Mouse (Mus musculus): ENCODE results near the gene Clic6. TPM values are rescaled to one million over a fixed set of nuclear protein-coding genes. Genes with fewer than 3 reads are reported as not detected.

Clic6 gene
- 3.2 and 3.6 TPM in 2 replicates for polyA plus RNA-seq (2012; rRNA removed)

DNA sequence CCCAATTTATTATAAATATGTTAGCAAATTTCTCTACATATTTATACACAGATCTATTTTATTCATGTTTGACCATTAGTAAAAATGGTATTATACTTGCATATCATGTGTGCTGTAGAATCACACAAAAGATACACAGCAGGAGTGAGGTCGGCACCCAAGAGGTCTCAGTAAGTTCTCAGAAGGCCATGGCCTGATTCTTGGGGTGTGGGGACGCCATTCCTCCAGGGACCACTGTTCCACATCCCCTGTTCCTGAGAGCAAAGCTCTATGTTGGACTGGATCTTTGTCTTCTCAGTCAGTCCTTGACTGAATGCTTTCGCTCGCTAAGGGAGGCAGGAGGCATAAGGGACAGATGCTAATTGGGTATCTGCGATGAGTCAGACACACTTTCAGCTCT, at the start of gene Clic6:
Clic6 (plus strand) TSS at position 301 of the 400 bp plus-strand sequence.
- TF ChIP-seq POLR2A (IDR thresholded peaks at IDR 0.05; ENCODE audit: low read depth, low read length), result no peak
- TF ChIP-seq CTCF (conservative IDR thresholded peaks at IDR 0.05; ENCODE audit: insufficient read depth, insufficient read length, low read depth, low read length), result no peak
- WGBS, result 94% methylated on average over 5 of the region's 5 CpGs

DNA sequence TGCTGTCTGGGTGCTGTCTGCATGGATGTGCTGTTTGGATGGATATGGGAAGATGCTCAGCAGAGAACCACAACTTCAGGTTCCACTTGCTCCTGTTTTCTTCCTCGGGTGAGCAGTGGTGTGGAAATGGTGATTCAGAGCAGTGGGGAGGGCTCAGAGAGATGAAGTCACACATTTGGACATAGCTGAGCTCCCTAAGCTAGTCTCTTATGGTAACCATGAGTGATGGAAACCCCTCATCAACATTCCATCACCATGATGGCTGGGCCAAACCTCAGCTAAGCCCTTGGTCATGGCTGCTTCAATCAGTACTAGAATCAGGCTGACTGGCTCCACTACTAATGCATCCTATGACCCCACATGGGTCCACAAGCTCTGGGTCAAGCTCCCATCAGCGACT, 45.8 kb upstream of the Clic6 start:
- H3K27ac ChIP-seq (ENCODE audit: insufficient read depth, low read depth, low read length), result no peak overlapping the region
- TF ChIP-seq CTCF (conservative IDR thresholded peaks at IDR 0.05; ENCODE audit: insufficient read depth, insufficient read length, low read depth, low read length) (no peak), POLR2A (IDR thresholded peaks at IDR 0.05; ENCODE audit: low read depth, low read length) (no peak)
- DNase-seq, result no peak
- no peak overlapping the region for H3K4me3 ChIP-seq (ENCODE audit: insufficient read depth, low read depth, low read length)
- no peaks in the 10 kb centered on the region for H3K27me3 ChIP-seq (replicated peaks; ENCODE audit: control insufficient read depth, insufficient read depth, low read length)
- 0 out of 2 replicates have a peak, but pooled peaks cover 4% of the 10 kb centered on the region for H3K4me1 ChIP-seq (ENCODE audit: control insufficient read depth, insufficient read depth, low read length)
- no peaks in the 10 kb centered on the region for H3K36me3 ChIP-seq (ENCODE audit: control insufficient read depth, insufficient read depth, low read length)
- WGBS, result 51% methylated on average over 2 of the region's 2 CpGs

More for the DNA sequence above, at the start of gene Clic6:
- Histone ChIP-seq H3K27me3 (replicated peaks; ENCODE audit: control insufficient read depth, insufficient read depth, low read length) (no peaks in the 10 kb centered on the region), H3K4me1 (ENCODE audit: control insufficient read depth, insufficient read depth, low read length) (no peaks in the 10 kb centered on the region), H3K27ac (ENCODE audit: insufficient read depth, low read depth, low read length) (no peak within 1 kb of the TSS), H3K36me3 (ENCODE audit: control insufficient read depth, insufficient read depth, low read length) (no peaks in the 10 kb centered on the region), H3K4me3 (ENCODE audit: insufficient read depth, low read depth, low read length) (no peak within 1 kb of the TSS)
- no peak for DNase-seq

DNA sequence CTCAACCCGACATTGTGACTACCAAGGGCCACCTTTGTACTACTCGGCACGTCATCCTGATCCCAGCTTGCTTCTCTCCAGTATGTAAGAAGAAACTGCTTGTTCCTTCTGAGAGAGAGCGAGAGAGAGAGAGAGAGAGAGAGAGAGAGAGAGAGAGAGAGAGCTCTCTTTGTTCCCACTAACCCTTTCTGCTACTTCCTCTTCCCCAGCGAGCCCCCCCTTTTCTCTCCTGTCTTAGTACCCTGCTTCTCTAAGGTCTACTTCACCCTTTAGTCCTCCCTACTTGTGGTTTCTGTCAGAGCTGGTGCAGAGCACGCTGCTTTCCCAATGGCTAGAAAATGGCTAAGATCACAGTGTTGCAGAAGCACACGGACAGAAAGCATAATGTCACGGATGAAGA, 45.3 kb upstream of the Clic6 start:
- WGBS, result 85% methylated on average over 8 of the region's 8 CpGs
- H3K27me3 ChIP-seq (replicated peaks; ENCODE audit: control insufficient read depth, insufficient read depth, low read length), result no peaks in the 10 kb centered on the region
- no peak for TF ChIP-seq POLR2A (IDR thresholded peaks at IDR 0.05; ENCODE audit: low read depth, low read length)
- no peak for TF ChIP-seq CTCF (conservative IDR thresholded peaks at IDR 0.05; ENCODE audit: insufficient read depth, insufficient read length, low read depth, low read length)
- H3K4me1 ChIP-seq (ENCODE audit: control insufficient read depth, insufficient read depth, low read length), result 0 out of 2 replicates have a peak, but pooled peaks cover 4% of the 10 kb centered on the region
- H3K4me3 ChIP-seq (ENCODE audit: insufficient read depth, low read depth, low read length), result no peak overlapping the region
- H3K27ac ChIP-seq (ENCODE audit: insufficient read depth, low read depth, low read length), result no peak overlapping the region
- no peak for DNase-seq
- H3K36me3 ChIP-seq (ENCODE audit: control insufficient read depth, insufficient read depth, low read length), result no peaks in the 10 kb centered on the region

DNA sequence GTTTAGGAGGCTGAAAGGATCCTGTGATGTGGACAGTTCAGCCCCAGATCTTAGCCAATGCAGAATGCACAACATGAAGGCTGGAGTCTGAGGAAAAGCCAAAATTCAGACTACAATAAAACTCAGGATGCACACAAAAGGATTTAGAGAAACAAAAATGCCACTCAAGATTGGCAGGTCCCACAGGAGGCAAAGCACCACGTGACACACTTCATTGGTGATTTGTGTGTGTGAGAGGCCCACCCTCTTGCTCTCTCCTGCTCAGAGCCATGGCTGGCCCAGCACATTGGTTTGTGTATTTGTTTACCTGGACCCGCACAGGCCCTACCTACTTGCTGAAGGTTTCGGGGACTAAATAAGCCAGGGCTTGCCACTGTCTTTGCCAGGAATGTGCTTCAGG, 44.3 kb upstream of the Clic6 start:
- DNase-seq, result no peak
- Histone ChIP-seq H3K4me1 (ENCODE audit: control insufficient read depth, insufficient read depth, low read length) (0 out of 2 replicates have a peak, but pooled peaks cover 4% of the 10 kb centered on the region), H3K27ac (ENCODE audit: insufficient read depth, low read depth, low read length) (no peak overlapping the region), H3K36me3 (ENCODE audit: control insufficient read depth, insufficient read depth, low read length) (no peaks in the 10 kb centered on the region), H3K4me3 (ENCODE audit: insufficient read depth, low read depth, low read length) (no peak overlapping the region), H3K27me3 (replicated peaks; ENCODE audit: control insufficient read depth, insufficient read depth, low read length) (no peaks in the 10 kb centered on the region)
- TF ChIP-seq POLR2A (IDR thresholded peaks at IDR 0.05; ENCODE audit: low read depth, low read length), result no peak
- no peak for TF ChIP-seq CTCF (conservative IDR thresholded peaks at IDR 0.05; ENCODE audit: insufficient read depth, insufficient read length, low read depth, low read length)
- 82% methylated on average over 3 of the region's 3 CpGs for WGBS

DNA sequence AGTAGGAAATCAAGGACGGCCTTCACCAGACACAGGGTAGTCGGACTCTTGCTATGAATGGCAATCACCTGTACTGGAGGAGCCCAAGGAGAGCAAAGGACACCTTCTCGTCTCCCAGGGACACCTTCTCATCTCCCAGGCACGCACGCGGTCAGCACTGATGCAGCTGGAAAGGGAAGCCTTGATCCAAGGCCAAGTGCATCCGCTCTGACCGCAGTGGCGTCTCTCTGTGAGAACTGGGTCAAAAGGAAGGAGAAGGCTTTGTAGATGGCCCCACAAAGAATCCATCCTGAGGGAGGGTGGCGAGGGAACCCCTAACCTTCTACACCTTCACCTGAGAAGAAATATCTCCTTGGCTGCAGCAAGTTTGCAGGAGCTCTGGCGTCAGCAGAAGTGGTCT, 43.4 kb upstream of the Clic6 start:
- H3K27ac ChIP-seq (ENCODE audit: insufficient read depth, low read depth, low read length), result no peak overlapping the region
- no peak overlapping the region for H3K4me3 ChIP-seq (ENCODE audit: insufficient read depth, low read depth, low read length)

DNA sequence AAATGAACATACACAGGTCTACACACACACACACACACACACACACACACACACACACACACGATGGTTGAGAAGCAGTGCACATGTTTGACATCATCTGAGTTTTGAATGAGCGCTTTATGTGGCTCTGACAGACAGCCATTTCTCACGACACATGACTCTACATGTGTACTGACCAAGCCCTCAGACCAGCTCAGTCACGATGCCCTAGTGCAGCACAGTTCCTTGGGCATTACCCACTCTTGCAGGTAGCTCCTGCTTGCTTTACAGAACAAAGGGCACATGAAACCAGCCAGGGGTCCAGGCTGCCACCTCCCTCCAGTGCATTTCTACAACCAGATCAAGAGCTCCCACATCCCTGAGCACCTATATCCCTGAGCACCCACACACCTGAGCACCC, 42.6 kb upstream of the Clic6 start:
- TF ChIP-seq POLR2A (IDR thresholded peaks at IDR 0.05; ENCODE audit: low read depth, low read length) (no peak), CTCF (conservative IDR thresholded peaks at IDR 0.05; ENCODE audit: insufficient read depth, insufficient read length, low read depth, low read length) (no peak)
- Histone ChIP-seq H3K27me3 (replicated peaks; ENCODE audit: control insufficient read depth, insufficient read depth, low read length) (no peaks in the 10 kb centered on the region), H3K4me3 (ENCODE audit: insufficient read depth, low read depth, low read length) (no peak overlapping the region), H3K4me1 (ENCODE audit: control insufficient read depth, insufficient read depth, low read length) (0 out of 2 replicates have a peak, but pooled peaks cover 4% of the 10 kb centered on the region), H3K27ac (ENCODE audit: insufficient read depth, low read depth, low read length) (no peak overlapping the region), H3K36me3 (ENCODE audit: control insufficient read depth, insufficient read depth, low read length) (no peaks in the 10 kb centered on the region)
- 86% methylated on average over 4 of the region's 4 CpGs for WGBS
- DNase-seq, result no peak

More for the DNA sequence above, 43.4 kb upstream of the Clic6 start:
- 0 out of 2 replicates have a peak, but pooled peaks cover 4% of the 10 kb centered on the region for H3K4me1 ChIP-seq (ENCODE audit: control insufficient read depth, insufficient read depth, low read length)
- no peak for DNase-seq
- 90% methylated on average over 11 of the region's 11 CpGs for WGBS
- no peaks in the 10 kb centered on the region for H3K36me3 ChIP-seq (ENCODE audit: control insufficient read depth, insufficient read depth, low read length)
- no peaks in the 10 kb centered on the region for H3K27me3 ChIP-seq (replicated peaks; ENCODE audit: control insufficient read depth, insufficient read depth, low read length)
- no peak for TF ChIP-seq POLR2A (IDR thresholded peaks at IDR 0.05; ENCODE audit: low read depth, low read length)
- no peak for TF ChIP-seq CTCF (conservative IDR thresholded peaks at IDR 0.05; ENCODE audit: insufficient read depth, insufficient read length, low read depth, low read length)

DNA sequence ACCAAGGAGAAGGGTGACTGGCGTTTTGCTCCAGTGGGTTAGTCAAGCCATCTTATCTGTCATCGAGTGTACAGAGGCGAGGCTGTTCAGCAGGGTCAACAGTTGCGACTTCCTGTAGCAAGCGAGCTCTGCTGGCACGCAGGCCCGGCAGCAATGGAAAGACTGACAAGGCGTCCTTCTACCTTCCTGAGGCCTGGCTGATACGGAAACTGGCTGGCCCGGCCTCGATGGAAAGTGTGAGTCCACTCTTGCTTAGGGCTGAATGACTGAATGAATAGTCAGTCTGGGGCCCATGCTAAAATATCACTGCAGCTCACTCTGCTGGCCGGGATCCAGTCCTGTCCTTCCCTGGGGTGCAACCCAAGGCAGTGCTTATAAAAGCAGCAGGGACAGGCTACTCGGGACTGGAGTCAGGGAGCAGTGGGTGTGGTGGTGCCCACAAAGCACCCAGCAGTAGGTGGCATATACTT, 41.9 kb upstream of the Clic6 start:
- TF ChIP-seq POLR2A (IDR thresholded peaks at IDR 0.05; ENCODE audit: low read depth, low read length) (no peak), CTCF (conservative IDR thresholded peaks at IDR 0.05; ENCODE audit: insufficient read depth, insufficient read length, low read depth, low read length) (no peak)
- 49% methylated on average over 13 of the region's 13 CpGs for WGBS
- Histone ChIP-seq H3K27me3 (replicated peaks; ENCODE audit: control insufficient read depth, insufficient read depth, low read length) (no peaks in the 10 kb centered on the region), H3K4me1 (ENCODE audit: control insufficient read depth, insufficient read depth, low read length) (0 out of 2 replicates have a peak, but pooled peaks cover 4% of the 10 kb centered on the region), H3K27ac (ENCODE audit: insufficient read depth, low read depth, low read length) (peak overlapping the region; percentile 33; the same call in 1 of the 2 replicates), H3K36me3 (ENCODE audit: control insufficient read depth, insufficient read depth, low read length) (no peaks in the 10 kb centered on the region), H3K4me3 (ENCODE audit: insufficient read depth, low read depth, low read length) (no peak overlapping the region)
- peak; percentile 69 for DNase-seq
